Mouse (Mus musculus) liver, adult 2 months (tissue): ENCODE results near the gene Zc3h4. TPM values are rescaled to one million over a fixed set of nuclear protein-coding genes. Genes with fewer than 3 reads are reported as not detected.
"Not testable (repeated sequence)": the region's sequence is repeated elsewhere in the genome, so short reads cannot be mapped to it uniquely, and the experiment has no call there.

Experiments
- DNase-seq: peaks from one replicate; pipeline ENCODE4 v3.0.0-alpha.2; 2011; ENCODE audit warnings: low read depth, low spot score; ENCODE audit errors: extremely low read depth
- H3K27ac ChIP-seq: fragments of 200-500 bp; replicated peaks from 2 replicates; pipeline ENCODE4 v1.5.1; 2012; ENCODE audit warnings: low read depth, mild to moderate bottlenecking, control low read depth, inconsistent platforms, low read length; ENCODE audit not compliant: insufficient read depth
- H3K27me3 ChIP-seq: fragments of 200-500 bp; 2 replicates; pipeline ENCODE4 v1.6.1; 2012; ENCODE audit warnings: mild to moderate bottlenecking, moderate library complexity, low read length, inconsistent platforms; ENCODE audit not compliant: control insufficient read depth, insufficient read depth
- H3K36me3 ChIP-seq: fragments of 200-500 bp; 2 replicates; pipeline ENCODE4 v1.6.1; 2012; ENCODE audit warnings: low read length, inconsistent platforms; ENCODE audit not compliant: control insufficient read depth, insufficient read depth
- H3K4me1 ChIP-seq: fragments of 200-500 bp; 2 replicates; pipeline ENCODE4 v1.6.1; 2011; ENCODE audit warnings: low read length; ENCODE audit not compliant: control insufficient read depth, insufficient read depth
- H3K4me3 ChIP-seq: fragments of 200-500 bp; 2 replicates; pipeline ENCODE4 v1.5.1; 2011; ENCODE audit warnings: low read depth, mild to moderate bottlenecking, control low read depth, low read length, moderate library complexity; ENCODE audit not compliant: insufficient read depth
- H3K79me2 ChIP-seq: fragments of 200-500 bp; 2 replicates; pipeline ENCODE4 v1.6.1; 2012; ENCODE audit warnings: inconsistent platforms, mild to moderate bottlenecking, low read length, moderate library complexity; ENCODE audit not compliant: control insufficient read depth, insufficient read depth
- H3K9ac ChIP-seq: fragments of 200-500 bp; 2 replicates; pipeline ENCODE4 v1.6.1; 2012; ENCODE audit warnings: low read depth, mild to moderate bottlenecking, control low read depth, inconsistent platforms, low read length
- CTCF ChIP-seq: fragments of 200-500 bp; IDR thresholded peaks from 2 replicates; pipeline ENCODE4 v1.5.1; 2011; ENCODE audit warnings: low read depth, low read length, control low read depth
- POLR2A ChIP-seq: fragments of 200-500 bp; IDR thresholded peaks from 2 replicates; pipeline ENCODE4 v1.6.1; 2011; ENCODE audit warnings: low read length, control low read depth; ENCODE audit not compliant: insufficient read depth; ENCODE audit errors: extremely low read depth
- WGBS: fragments of 180-500 bp; shearing (Covaris S2); methylation state at CpG from one replicate; pipeline ENCODE4 v1.1.7; 2018; 5-methylcytosine and 5-hydroxymethylcytosine counted together
- polyA plus RNA-seq: library from polyadenylated mRNA; depleted of rRNA; stranded (reverse); fragments of >200 nt; gene quantifications from 2 replicates; pipeline ENCODE4 v1.2.3, GENCODE M21; 2012
- total RNA-seq: library from RNA; depleted of rRNA; stranded (reverse); fragments of >200 nt; gene quantifications from 2 replicates; pipeline ENCODE4 v1.2.3, GENCODE M21; 2014

Zc3h4 gene
- total and polyA plus RNA-seq, 2 experiments = 5.2 to 14.3 TPM

GRCm38 (mm10) chr7:16376505-16376904 is 24.2 kb upstream of the Zc3h4 start:
- TF ChIP-seq POLR2A = no peak
- TF ChIP-seq CTCF = peak; percentile 51
- H3K27ac ChIP-seq = no peak overlapping the region
- 80% methylated on average over 1 of the region's 1 CpGs for WGBS
- peak; percentile 45 for DNase-seq
- no peak overlapping the region for H3K9ac ChIP-seq
- peaks cover 13% of the 10 kb centered on the region for H3K36me3 ChIP-seq
- no peaks in the 10 kb centered on the region; the same call in 1 of the 2 replicates for H3K79me2 ChIP-seq
- H3K4me1 ChIP-seq = no peaks in the 10 kb centered on the region
- no peak overlapping the region for H3K4me3 ChIP-seq
- no peaks in the 10 kb centered on the region for H3K27me3 ChIP-seq

GRCm38 (mm10) chr7:16387160-16388041 is 13.3 kb upstream of the Zc3h4 start, which contains the start of gene Sae1:
Gene Sae1 (minus strand): TSS chr7:16387806.
- TF ChIP-seq POLR2A (0 out of 2 replicates have a peak, but pooled peaks have one; percentile 37), CTCF (no peak)
- Histone ChIP-seq H3K36me3 (no peaks in the 10 kb centered on the region), H3K27me3 (no peaks in the 10 kb centered on the region), H3K79me2 (peaks cover 9% of the 10 kb centered on the region; the same call in 1 of the 2 replicates), H3K27ac (no peak within 1 kb of the TSS; the same call in 1 of the 2 replicates), H3K4me1 (peaks cover 6% of the 10 kb centered on the region; the same call in 1 of the 2 replicates), H3K4me3 (peak within 1 kb of the TSS; percentile 77), H3K9ac (peak within 1 kb of the TSS; percentile 92)
- under 1% methylated on average over 58 of the region's 58 CpGs for WGBS
- DNase-seq = peak; percentile 88

- not testable (repeated sequence) for DNase-seq, H3K79me2 ChIP-seq, H3K4me1 ChIP-seq, H3K9ac ChIP-seq, H3K36me3 ChIP-seq, H3K27ac ChIP-seq, H3K27me3 ChIP-seq, H3K4me3 ChIP-seq
- WGBS = 73% methylated on average over 2 of the region's 2 CpGs
Observed at GRCm38 (mm10) chr7:16389942-16390341, 10.8 kb upstream of the Zc3h4 start.

- Histone ChIP-seq H3K27ac (no peak overlapping the region), H3K36me3 (no peaks in the 10 kb centered on the region), H3K27me3 (no peaks in the 10 kb centered on the region), H3K9ac (no peak overlapping the region), H3K79me2 (no peaks in the 10 kb centered on the region), H3K4me1 (peaks cover 4% of the 10 kb centered on the region; the same call in 1 of the 2 replicates), H3K4me3 (no peak overlapping the region)
- no peak for DNase-seq
- 57% methylated on average over 4 of the region's 4 CpGs for WGBS
- TF ChIP-seq POLR2A (no peak), CTCF (no peak)
Observed at GRCm38 (mm10) chr7:16392923-16393322, 7.8 kb upstream of the Zc3h4 start.

- H3K4me3 ChIP-seq = no peak overlapping the region
- 0% methylated on average over 2 of the region's 2 CpGs for WGBS
- H3K27ac ChIP-seq = no peak overlapping the region
- H3K4me1 ChIP-seq = peaks cover 13% of the 10 kb centered on the region
- no peak for DNase-seq
- H3K79me2 ChIP-seq = no peaks in the 10 kb centered on the region; the same call in 1 of the 2 replicates
- no peaks in the 10 kb centered on the region for H3K27me3 ChIP-seq
- no peaks in the 10 kb centered on the region for H3K36me3 ChIP-seq
- no peak overlapping the region for H3K9ac ChIP-seq
- TF ChIP-seq POLR2A (no peak), CTCF (peak; percentile 44)
Observed at GRCm38 (mm10) chr7:16395944-16396343, 4.8 kb upstream of the Zc3h4 start.

- TF ChIP-seq POLR2A = no peak
- no peak for TF ChIP-seq CTCF
- DNase-seq = peak; percentile 90
- H3K27me3 ChIP-seq = no peaks in the 10 kb centered on the region
- WGBS = 26% methylated on average over 4 of the region's 4 CpGs
- peaks cover 16% of the 10 kb centered on the region for H3K4me1 ChIP-seq
- no peak overlapping the region for H3K9ac ChIP-seq
- no peak overlapping the region for H3K4me3 ChIP-seq
- no peaks in the 10 kb centered on the region for H3K36me3 ChIP-seq
- peak overlapping the region; percentile 27; the same call in 1 of the 2 replicates for H3K27ac ChIP-seq
- peaks cover 2% of the 10 kb centered on the region; the same call in 1 of the 2 replicates for H3K79me2 ChIP-seq
Observed at GRCm38 (mm10) chr7:16397465-16397864, 3.2 kb upstream of the Zc3h4 start.
